Mouse (Mus musculus): ENCODE measurements around the gene Pnmal2.
A peak's percentile ranks its signal among the peaks of the same experiment; 100 is the strongest.

Gene Pnmal2

GRCm38 (mm10) chr7:16980348-16980747, 35.9 kb downstream of the Pnmal2 start:
- DNase-seq (ENCODE audit: low spot score in 2 of 2) = peak; percentile 29 to 49

- DNase-seq (ENCODE audit: low spot score in 2 of 2) = peak; percentile 87 to 91
Measured at GRCm38 (mm10) chr7:16982859-16983568, 38.5 kb downstream of the Pnmal2 start, which contains the start of gene Gm42372. Gene Gm42372, plus strand, starts transcription at chr7:16983086.

GRCm38 (mm10) chr7:16987541-16988149, 43.2 kb downstream of the Pnmal2 start:
- DNase-seq (ENCODE audit: low spot score in 2 of 2) = no peak

- no peak for DNase-seq (ENCODE audit: low spot score in 2 of 2)
Measured at GRCm38 (mm10) chr7:16988405-16988804, 43.9 kb downstream of the Pnmal2 start.

GRCm38 (mm10) chr7:16990006-16990744, 45.7 kb downstream of the Pnmal2 start:
- DNase-seq (ENCODE audit: low spot score in 2 of 2) = no peak

GRCm38 (mm10) chr7:16991681-16992450, 47.4 kb downstream of the Pnmal2 start:
- DNase-seq (ENCODE audit: low spot score in 2 of 2) = no peak

GRCm38 (mm10) chr7:16992451-16992807, 47.9 kb downstream of the Pnmal2 start, which contains the start of gene Ccdc8:
Gene Ccdc8, plus strand, starts transcription at chr7:16992708.
- no peak for DNase-seq (ENCODE audit: low spot score in 2 of 2)

GRCm38 (mm10) chr7:16993651-16994399, 49.3 kb downstream of the Pnmal2 start:
- DNase-seq (ENCODE audit: low spot score in 2 of 2) = no peak

- DNase-seq (ENCODE audit: low spot score in 2 of 2) = no peak
Measured at GRCm38 (mm10) chr7:16994400-16994799, 49.9 kb downstream of the Pnmal2 start.

GRCm38 (mm10) chr7:16995345-16995744, 50.9 kb downstream of the Pnmal2 start:
- DNase-seq (ENCODE audit: low spot score in 2 of 2) = no peak

All from frontal cortex, postnatal 36 days (tissue).